Mouse (Mus musculus): Measurements from ENCODE around the gene Tmem106c.

The Tmem106c gene

GRCm38 (mm10) chr15:97952137-97952888, 11.7 kb upstream of the Tmem106c start:
- peak; percentile 49 to 83 for DNase-seq (ENCODE audit: inconsistent age in 2 of 2, low spot score in 1 of 2)

GRCm38 (mm10) chr15:97952889-97953189, 11.2 kb upstream of the Tmem106c start:
- DNase-seq (ENCODE audit: inconsistent age in 2 of 2, low spot score in 1 of 2): no peak

DNA sequence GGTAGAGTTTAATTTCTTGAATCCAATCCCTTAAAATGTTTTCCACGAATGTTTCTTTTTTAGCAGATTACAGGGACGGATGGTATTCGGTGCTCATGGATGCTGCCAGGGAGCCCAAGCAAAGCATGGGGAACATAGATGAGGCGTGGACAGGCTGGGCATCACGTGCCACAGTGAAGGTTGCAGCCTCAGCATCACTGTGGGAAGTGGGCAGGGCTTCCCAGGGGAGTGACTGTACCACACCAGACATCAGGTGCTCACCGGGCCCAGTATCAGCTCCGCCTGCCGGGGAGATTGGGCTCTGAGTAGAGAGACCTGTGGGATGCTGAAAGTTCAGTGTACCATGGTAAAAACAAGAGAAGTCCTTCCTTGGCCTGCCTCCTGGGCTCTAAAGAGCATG, 9.3 kb upstream of the Tmem106c start:
- no peak for DNase-seq (ENCODE audit: inconsistent age in 2 of 2, low spot score in 1 of 2)

DNA sequence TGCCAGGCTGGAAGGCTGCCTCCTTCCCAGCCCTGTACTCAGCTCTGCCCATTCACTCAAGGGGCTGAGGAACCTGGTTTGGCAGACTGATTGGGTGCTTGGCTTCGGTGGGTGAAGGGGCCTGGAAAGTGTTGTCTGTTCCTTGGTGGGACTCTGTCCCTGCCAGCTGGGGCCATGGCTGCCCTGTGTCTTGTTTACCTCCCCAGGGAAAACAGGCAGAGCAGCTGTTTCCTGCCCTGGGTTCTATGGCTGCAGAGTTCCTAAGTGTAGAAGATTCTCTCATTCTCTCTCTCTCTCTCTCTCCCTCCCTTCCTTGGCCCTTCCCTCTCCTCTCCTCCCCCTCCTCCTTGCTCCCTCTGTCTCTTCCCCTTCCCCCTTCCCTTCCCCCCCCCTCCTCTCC, 8.7 kb upstream of the Tmem106c start:
- DNase-seq (ENCODE audit: inconsistent age in 2 of 2, low spot score in 1 of 2): no peak

DNA sequence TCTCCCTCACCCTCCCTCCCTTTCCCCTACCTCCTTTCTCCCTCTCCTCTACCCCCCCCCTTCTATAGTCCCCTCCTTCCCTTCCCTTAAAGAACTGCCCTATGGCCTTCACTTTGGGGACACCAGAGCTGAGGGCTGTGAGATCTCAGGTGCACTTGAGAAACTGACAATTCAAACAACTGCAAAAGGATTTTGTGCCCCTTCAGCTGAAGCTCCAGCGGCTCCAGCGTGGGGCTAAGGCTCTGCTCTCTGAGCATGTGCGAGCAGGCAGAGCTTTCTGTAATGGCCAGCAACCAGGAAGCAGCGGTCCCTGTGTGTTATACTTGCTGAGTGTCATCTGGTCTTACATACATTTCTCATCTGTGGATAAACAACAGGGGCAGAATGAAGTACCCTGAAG, 8.3 kb upstream of the Tmem106c start:
- no peak for DNase-seq (ENCODE audit: inconsistent age in 2 of 2, low spot score in 1 of 2)

DNA sequence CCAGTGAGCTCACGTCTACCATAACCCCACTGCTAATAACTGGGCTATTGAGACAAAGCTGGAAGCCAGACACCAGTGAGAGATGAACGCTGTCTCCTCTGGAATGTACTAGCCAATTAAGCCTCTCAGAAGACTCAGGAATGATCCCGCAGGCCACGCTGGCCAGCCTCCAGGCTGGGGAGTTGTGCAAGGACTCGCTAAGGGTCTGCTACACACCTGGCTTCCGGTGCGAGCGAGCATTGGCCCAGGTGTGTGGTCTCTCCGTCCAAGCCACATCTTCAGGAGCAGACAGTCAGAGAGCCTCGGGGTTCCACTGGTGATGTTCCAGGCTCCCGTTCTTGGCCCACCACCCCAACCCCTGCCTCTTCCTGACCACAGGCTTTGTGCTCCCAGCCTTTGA, 7.6 kb upstream of the Tmem106c start:
- no peak for DNase-seq (ENCODE audit: inconsistent age in 2 of 2, low spot score in 1 of 2)

DNA sequence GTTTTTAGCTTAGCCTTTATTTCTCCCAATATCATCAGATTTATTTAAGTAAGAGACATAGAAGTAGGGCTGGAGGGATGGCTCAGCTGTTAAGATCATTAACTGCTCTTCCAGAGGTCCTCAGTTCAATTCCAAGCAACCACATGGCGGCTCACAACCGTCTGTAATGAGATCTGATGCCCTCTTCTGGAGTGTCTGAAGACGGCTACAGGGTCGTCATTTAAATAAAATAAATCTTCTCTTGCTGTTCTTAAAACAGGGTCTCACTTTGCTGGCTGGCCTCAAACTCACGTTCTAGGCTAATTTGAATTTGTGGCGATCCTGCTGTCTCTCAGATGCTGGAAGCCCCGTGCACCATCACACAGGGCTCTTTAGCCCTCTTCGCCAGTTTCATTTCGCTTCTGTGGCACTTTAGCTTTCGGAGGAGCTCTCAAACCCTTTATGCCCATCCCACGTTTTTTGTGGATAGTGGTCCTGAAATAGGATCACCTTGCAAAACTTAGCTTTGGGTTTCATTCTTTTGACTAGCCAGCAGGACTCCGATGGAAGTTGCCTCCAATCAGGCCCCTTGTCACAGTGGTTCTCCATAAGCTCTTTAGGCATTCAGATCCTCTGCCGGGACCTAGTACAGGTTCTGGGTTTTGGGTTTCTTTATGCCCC, 541 bp upstream of the Tmem106c start:
- DNase-seq (ENCODE audit: inconsistent age in 2 of 2, low spot score in 1 of 2): peak in 1 of 2 experiments; percentile 21

GRCm38 (mm10) chr15:97964836-97965187, 812 bp downstream of the Tmem106c start:
- peak in 1 of 2 experiments; percentile 46 for DNase-seq (ENCODE audit: inconsistent age in 2 of 2, low spot score in 1 of 2)

DNA sequence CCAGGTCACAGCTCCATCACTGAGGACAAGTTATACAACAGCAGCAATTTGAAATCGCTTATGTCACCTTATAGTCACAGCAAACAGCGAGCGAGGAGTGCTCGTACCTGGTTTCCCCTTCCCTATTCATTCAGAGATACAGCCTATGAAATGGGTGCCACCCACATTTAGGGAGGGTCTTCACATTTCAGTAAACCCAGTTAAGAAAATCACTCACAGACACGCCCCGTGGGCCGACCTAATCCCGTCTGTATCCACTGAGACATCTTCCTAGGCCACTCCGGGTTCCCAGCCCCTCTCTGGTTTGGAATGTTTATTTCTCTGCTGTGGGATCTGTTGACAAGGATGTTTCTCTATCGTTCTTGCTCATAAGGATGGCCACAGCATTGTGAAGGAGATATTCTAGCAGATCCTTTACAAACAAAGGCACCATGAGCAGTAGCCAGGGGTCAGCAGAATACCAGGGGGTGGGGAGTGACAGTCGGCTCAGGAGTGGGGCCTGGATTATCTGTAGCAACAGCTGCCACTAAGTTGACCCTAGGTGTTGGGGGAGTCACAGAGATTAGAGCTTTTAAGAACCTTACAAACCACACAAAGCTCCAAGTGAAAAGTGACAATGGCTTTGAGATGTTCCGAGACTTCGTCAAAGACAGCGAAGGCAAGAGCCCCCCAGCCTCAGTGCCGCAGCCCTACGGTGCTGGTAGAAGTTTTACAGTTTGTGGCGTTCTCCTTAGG, 1.5 kb downstream of the Tmem106c start:
- no peak for DNase-seq (ENCODE audit: inconsistent age in 2 of 2, low spot score in 1 of 2)

DNA sequence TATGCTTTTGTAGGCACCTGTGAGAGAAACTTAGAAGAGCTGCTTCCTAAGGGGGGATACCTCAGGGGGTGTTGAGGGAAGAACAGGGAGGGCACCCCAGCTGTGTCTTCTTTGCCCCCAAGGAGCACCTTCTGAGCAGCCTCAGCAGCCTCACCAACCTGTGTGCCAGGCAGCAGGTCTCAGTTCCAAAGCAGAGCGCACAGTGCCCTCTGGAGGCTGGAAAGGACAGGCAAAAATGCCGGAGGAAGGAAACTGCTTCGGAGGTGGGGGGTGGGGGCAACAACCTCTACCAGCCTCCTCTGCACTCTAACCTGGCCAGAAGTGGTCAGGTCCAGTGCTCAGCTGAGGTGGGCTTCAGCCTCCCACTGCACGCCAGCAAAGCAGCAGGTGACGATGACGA, 6.3 kb downstream of the Tmem106c start:
- DNase-seq (ENCODE audit: inconsistent age in 2 of 2, low spot score in 1 of 2): peak in 1 of 2 experiments; percentile 47

GRCm38 (mm10) chr15:97972580-97972979, 8.6 kb downstream of the Tmem106c start:
- DNase-seq (ENCODE audit: inconsistent age in 2 of 2, low spot score in 1 of 2): no peak

DNA sequence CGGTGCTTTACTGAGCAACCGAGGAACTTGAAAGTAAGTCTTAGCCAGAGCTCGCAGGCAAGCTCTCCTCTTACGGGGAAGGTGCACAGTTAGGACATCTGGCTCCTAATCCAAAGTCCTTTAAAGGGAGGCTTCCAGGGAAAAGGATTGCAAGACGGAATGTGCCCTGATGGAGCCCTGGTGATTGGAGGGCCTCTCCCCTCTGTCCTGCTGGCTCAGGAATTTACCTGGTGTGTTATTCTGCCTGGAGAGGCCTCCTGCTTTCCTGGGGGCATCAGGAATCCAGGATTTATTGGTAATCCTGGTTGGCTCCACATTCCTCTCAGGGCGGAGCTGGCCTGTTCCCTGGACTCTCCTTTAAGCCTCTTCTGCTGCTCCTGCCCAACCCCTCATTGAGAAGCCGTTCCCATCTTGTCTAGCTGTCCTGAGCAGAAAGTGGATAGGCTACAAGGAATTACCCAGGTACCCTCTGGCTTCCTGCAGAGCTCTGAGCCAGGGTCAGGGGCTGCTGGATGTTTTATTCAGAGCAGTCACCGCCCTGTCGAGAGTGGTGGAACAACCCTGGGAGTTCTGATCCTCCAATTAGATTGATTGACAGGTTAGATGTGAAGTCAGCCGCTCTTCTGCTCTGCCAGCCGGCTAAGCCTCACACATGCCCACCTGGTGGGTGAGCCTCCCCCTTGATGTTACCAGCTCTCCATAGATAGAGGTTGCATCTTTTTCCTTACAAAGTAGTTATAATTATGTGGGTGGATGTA, 9.4 kb downstream of the Tmem106c start:
- DNase-seq (ENCODE audit: inconsistent age in 2 of 2, low spot score in 1 of 2): no peak

DNA sequence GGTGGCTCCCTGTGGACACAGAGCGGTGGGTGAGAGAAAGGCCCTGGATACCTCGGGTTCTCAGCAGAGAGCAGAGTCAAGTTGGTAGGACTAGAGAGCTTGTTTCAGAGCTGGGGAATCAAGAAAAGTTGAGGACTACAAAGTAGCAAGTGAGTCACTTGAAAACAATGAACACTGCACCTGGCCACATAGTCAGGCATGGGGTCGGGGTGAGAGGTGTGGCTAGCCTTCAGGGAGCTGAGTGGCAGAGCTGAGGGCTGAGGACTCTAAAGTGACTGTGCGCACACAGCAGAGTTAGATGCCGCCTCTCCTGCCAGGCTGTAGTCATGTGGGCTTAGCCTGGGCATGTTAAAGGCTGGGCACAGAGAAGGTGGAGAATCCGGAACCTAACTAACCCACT, 17.6 kb downstream of the Tmem106c start:
- no peak for DNase-seq (ENCODE audit: inconsistent age in 2 of 2, low spot score in 1 of 2)

DNA sequence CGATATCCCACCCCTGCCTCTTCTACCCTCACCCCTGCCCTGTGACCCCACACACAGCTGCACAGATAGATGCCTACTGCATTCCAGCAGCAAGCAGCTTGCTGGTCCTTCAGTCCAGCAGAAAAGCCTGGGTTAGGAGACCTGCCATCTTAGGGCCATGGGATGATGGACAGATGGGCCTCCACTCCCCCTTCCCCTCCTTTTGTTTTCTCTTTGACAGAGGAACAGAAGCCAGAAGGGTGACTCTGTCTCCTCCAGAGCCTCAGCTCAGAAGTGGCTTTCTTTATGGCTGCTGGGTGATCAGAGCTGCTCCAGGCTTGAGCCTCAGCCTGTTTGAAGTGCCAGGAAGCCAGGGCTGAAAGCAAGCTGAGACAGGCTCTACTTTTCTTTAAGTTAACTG, 25.5 kb downstream of the Tmem106c start:
- DNase-seq (ENCODE audit: inconsistent age in 2 of 2, low spot score in 1 of 2): no peak

- no peak for DNase-seq (ENCODE audit: inconsistent age in 2 of 2, low spot score in 1 of 2)
These were observed 26.1 kb downstream of the Tmem106c start for GRCm38 (mm10) chr15:97990124-97990523.

DNA sequence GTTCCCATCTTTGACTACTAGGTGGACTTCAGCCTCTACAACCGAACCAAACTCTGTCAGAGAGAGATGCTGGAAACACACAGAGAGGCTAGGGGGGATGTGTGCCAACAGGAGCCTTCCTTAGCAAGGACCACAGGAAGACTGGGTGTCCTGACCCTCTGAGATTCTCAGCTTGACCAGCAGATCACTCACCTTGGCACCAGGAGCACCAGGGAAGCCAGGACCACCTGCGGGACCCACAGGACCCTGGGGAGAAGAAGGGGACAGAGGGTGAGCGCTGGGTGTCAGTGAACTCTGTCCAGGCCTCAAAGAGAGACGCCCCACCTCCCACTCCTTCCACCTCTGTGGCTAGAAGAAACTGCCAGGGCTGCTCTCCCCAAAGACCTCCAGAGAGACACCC, 26.7 kb downstream of the Tmem106c start:
- DNase-seq (ENCODE audit: inconsistent age in 2 of 2, low spot score in 1 of 2): no peak

DNA sequence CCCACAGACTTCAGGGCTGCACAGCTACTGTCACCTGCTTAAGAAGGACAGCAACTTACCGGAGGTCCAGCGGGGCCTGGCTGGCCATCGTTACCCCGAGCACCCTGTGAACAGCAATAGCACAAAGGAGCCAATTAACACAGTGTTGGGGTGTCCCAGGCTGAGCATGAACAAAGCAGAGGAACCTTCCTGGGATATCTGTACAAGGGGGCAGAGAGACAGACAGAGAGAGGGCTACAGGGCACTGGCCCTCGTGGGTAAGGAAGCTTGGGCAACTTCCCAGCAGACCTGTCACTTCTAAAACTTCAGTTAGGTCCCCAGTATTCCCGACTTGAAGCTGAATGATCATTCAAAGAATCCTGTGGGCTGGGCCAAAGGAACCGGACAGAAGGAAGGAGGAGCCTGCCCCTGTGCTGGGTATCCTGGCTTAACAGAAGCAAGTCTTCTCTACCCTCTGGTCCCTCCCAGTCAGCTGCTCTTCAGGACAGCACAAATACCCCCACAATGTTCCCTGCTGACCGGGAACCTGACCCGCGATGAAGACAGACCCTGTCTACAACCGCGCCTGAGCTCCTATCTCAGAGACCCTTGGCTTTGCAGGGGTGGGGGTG, 27.4 kb downstream of the Tmem106c start:
- no peak for DNase-seq (ENCODE audit: inconsistent age in 2 of 2, low spot score in 1 of 2)

GRCm38 (mm10) chr15:97992027-97992711, 28.2 kb downstream of the Tmem106c start:
- DNase-seq (ENCODE audit: inconsistent age in 2 of 2, low spot score in 1 of 2): no peak

DNA sequence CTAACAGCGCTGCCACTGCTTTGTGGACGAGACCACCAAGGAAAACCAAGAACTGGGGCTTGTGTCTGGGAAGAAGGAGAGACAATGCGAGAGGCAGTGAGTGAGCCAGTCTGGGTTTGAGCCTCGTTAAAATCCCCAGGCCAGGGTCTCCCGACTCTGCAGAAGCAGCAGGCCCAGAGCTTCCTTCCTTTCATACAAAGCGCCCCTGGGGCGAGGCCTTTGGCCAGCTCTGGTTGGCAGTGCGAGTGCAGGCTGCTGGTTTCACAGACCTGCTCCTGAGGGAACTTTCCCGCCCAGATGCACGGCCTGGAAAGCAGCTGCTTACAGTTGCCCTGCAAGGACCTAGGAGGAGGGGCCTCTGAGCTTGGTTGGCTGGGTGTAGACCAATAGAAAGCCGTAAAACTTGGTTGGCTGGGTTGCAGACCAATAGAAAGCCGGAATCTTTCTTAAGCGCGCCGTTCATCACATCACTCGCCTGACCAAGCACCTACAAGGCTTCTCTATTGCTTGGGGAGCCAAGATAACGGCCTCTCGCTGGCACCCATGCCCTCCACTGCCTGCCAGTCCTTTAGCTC, 28.8 kb downstream of the Tmem106c start:
- peak; percentile 64 to 80 for DNase-seq (ENCODE audit: inconsistent age in 2 of 2, low spot score in 1 of 2)

DNA sequence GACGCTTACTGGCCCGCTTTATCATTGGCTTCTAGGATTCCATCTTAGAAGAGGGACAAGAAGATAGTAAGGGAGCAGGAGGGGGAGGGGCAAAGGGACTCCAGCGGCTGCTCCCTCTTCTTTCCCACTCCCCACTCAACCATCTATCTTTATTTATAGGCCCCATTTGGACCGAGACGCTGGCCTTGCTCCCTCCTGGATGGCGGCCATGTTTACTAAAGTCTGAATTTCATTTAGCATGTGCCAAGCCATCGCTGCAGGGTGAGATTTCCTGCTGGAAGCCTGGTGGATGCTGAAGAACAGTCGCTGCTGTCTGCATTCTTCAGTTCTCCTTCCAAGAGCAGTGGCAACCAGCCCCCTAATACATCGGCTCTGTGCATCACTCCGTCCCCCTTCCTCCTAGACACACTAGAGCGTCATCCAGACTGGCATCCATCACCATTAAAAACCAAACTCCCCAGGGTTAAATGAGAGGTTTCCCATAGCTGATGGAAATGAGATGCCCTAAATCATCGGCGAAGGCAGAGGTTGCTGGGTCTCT, 32.8 kb downstream of the Tmem106c start:
- DNase-seq (ENCODE audit: inconsistent age in 2 of 2, low spot score in 1 of 2): no peak

Data from adrenal gland, adult (tissue).